Mouse (Mus musculus) liver, adult 10 weeks (tissue): ENCODE results near the gene Enkd1. TPM values are rescaled to one million over a fixed set of nuclear protein-coding genes. Genes with fewer than 3 reads are reported as not detected.

Experiments
- polyA plus RNA-seq: library from polyadenylated mRNA; stranded (reverse); fragments of 350-450 nt; fragmentation: Illumina TruSeq; extraction: RNeasy Lipid Tissue Mini Kit (QIAGEN cat#74804); gene quantifications from one replicate; pipeline ENCODE4 v1.2.3, GENCODE M21; 2014; ENCODE audit warnings: low read depth, low replicate concordance

Gene Enkd1
- not detected for polyA plus RNA-seq

GRCm38 (mm10) chr8:105707498-105708403, at the start of gene Enkd1, which contains the start of gene 4933405L10Rik:
Gene Enkd1, minus strand, starts transcription at chr8:105708210.
Gene 4933405L10Rik, plus strand, starts transcription at chr8:105707655.

GRCm38 (mm10) chr8:105700966-105701824, 6.8 kb downstream of the Enkd1 start, which contains the start of the genes Acd and Pard6a:
Gene Acd, minus strand, starts transcription at chr8:105701102.
Gene Pard6a, plus strand, starts transcription at chr8:105701148.

GRCm38 (mm10) chr8:105685796-105686308, 22.2 kb downstream of the Enkd1 start, which contains the start of gene Carmil2:
Gene Carmil2, plus strand, starts transcription at chr8:105686274.

Other genes starting within 250 kb of the Enkd1 start
- gene Tppp3, start 236.7 kb downstream of the Enkd1 start, polyA plus RNA-seq = not detected
- gene Zdhhc1, start 211.3 kb downstream of the Enkd1 start, polyA plus RNA-seq = 0.29 TPM
- gene Hsd11b2, start 189.5 kb downstream of the Enkd1 start, polyA plus RNA-seq = not detected
- 22.2 TPM for gene Atp6v0d1, start 142.2 kb downstream of the Enkd1 start, polyA plus RNA-seq
- 0.77 TPM for gene Ripor1, start 103.0 kb downstream of the Enkd1 start, polyA plus RNA-seq
- gene Ctcf, start 71.6 kb downstream of the Enkd1 start, polyA plus RNA-seq = 30.2 TPM
- not detected for gene Agrp, start 70.8 kb downstream of the Enkd1 start, polyA plus RNA-seq
- not detected for gene Carmil2, start 21.9 kb downstream of the Enkd1 start, polyA plus RNA-seq
- gene Acd, start 7.1 kb downstream of the Enkd1 start, polyA plus RNA-seq = 1.8 TPM
- not detected for gene Pard6a, start 7.1 kb downstream of the Enkd1 start, polyA plus RNA-seq
- not detected for gene 4933405L10Rik, start 555 bp downstream of the Enkd1 start, polyA plus RNA-seq
- gene Gfod2, start 50.5 kb upstream of the Enkd1 start, polyA plus RNA-seq = 0.69 TPM
- 14.9 TPM for gene Ranbp10, start 119.1 kb upstream of the Enkd1 start, polyA plus RNA-seq
- gene Tsnaxip1, start 119.5 kb upstream of the Enkd1 start, polyA plus RNA-seq = not detected
- 0.37 TPM for gene Cenpt, start 145.1 kb upstream of the Enkd1 start, polyA plus RNA-seq
- gene Thap11, start 146.9 kb upstream of the Enkd1 start, polyA plus RNA-seq = 6.8 TPM
- 30.8 TPM for gene Nutf2, start 152.4 kb upstream of the Enkd1 start, polyA plus RNA-seq
- gene Edc4, start 172.7 kb upstream of the Enkd1 start, polyA plus RNA-seq = 2.3 TPM
- gene Nrn1l, start 185.4 kb upstream of the Enkd1 start, polyA plus RNA-seq = not detected
- gene Pskh1, start 192.2 kb upstream of the Enkd1 start, polyA plus RNA-seq = 5.1 TPM
- not detected for gene Ctrl, start 225.7 kb upstream of the Enkd1 start, polyA plus RNA-seq
- gene Psmb10, start 230.2 kb upstream of the Enkd1 start, polyA plus RNA-seq = 2.1 TPM
- 108 TPM for gene Lcat, start 235.2 kb upstream of the Enkd1 start, polyA plus RNA-seq